Comparison of ENCODE assay signal across 8 mouse cellular contexts in genomic region chr5:20791793-20792554, GRCm38 (mm10).
DNase-seq lines count a peak whose midpoint lies in the region; ATAC-seq lines count a peak whose summit lies in the region.

No protein-coding gene starts in this region.

- intact Hi-C loops in heart, postnatal 10 days (cut with DNase I) = no loop called here

- H3K4me3 ChIP-seq in embryonic facial prominence, embryonic 14.5 days (ENCODE audit: low read depth, low read length) = no peak overlapping the region
- no peak overlapping the region for H3K4me3 ChIP-seq in embryonic facial prominence, embryonic 10.5 days
- H3K4me3 ChIP-seq in liver, embryonic 15.5 days (replicated peaks) = no peak overlapping the region

- peak; percentile 62; the same call in 1 of the 2 replicates for ATAC-seq in embryonic facial prominence, embryonic 14.5 days (ENCODE audit: low read depth)
- peak; percentile 58 for ATAC-seq in liver, embryonic 15.5 days (ENCODE audit: insufficient read depth)

- DNase-seq in embryonic facial prominence, embryonic 14.5 days (ENCODE audit: low spot score) = peak; percentile 19
- DNase-seq in embryonic facial prominence, embryonic 10.5 days (ENCODE audit: low spot score) = no peak
- peak; percentile 61 for DNase-seq in adrenal gland, postnatal 14 days
- peak; percentile 73 to 74 for DNase-seq in heart, postnatal 10 days
- DNase-seq in embryo, embryonic 11 days = no peak
- no peak for DNase-seq in ovary, postnatal 36 days (ENCODE audit: low spot score)
- no peak for DNase-seq in cerebellum, adult 11-12 months

- no peak overlapping the region for H3K9ac ChIP-seq in embryonic facial prominence, embryonic 14.5 days (ENCODE audit: low read depth, low read length)
- no peak overlapping the region for H3K9ac ChIP-seq in liver, embryonic 15.5 days

- no peaks in the 10 kb centered on the region for H3K27me3 ChIP-seq in embryonic facial prominence, embryonic 14.5 days (replicated peaks; ENCODE audit: control insufficient read depth, insufficient read depth, low read length)
- no peaks in the 10 kb centered on the region for H3K27me3 ChIP-seq in embryonic facial prominence, embryonic 10.5 days (replicated peaks; ENCODE audit: low read depth, poor library complexity, severe bottlenecking)
- H3K27me3 ChIP-seq in liver, embryonic 15.5 days = no peaks in the 10 kb centered on the region

- no peaks in the 10 kb centered on the region for H3K9me3 ChIP-seq in embryonic facial prominence, embryonic 14.5 days (ENCODE audit: control insufficient read depth, low read length)
- no peaks in the 10 kb centered on the region for H3K9me3 ChIP-seq in embryonic facial prominence, embryonic 10.5 days
- no peaks in the 10 kb centered on the region for H3K9me3 ChIP-seq in liver, embryonic 15.5 days (replicated peaks)

- no peaks in the 10 kb centered on the region for H3K4me1 ChIP-seq in embryonic facial prominence, embryonic 14.5 days (ENCODE audit: control insufficient read depth, insufficient read depth, low read length)
- no peaks in the 10 kb centered on the region for H3K4me1 ChIP-seq in embryonic facial prominence, embryonic 10.5 days
- no peaks in the 10 kb centered on the region for H3K4me1 ChIP-seq in liver, embryonic 15.5 days (replicated peaks)

- no peak overlapping the region for H3K27ac ChIP-seq in embryonic facial prominence, embryonic 14.5 days (replicated peaks; ENCODE audit: low read depth, low read length)
- H3K27ac ChIP-seq in embryonic facial prominence, embryonic 10.5 days (replicated peaks) = no peak overlapping the region
- no peak overlapping the region for H3K27ac ChIP-seq in liver, embryonic 15.5 days (replicated peaks)

- peaks cover 21% of the 10 kb centered on the region for H3K36me3 ChIP-seq in embryonic facial prominence, embryonic 14.5 days (ENCODE audit: control insufficient read depth, insufficient read depth, low read length)
- peaks cover 54% of the 10 kb centered on the region for H3K36me3 ChIP-seq in embryonic facial prominence, embryonic 10.5 days (replicated peaks)
- peaks cover 20% of the 10 kb centered on the region; the same call in 1 of the 2 replicates for H3K36me3 ChIP-seq in liver, embryonic 15.5 days (replicated peaks)

- H3K4me2 ChIP-seq in embryonic facial prominence, embryonic 14.5 days (ENCODE audit: low read depth, low read length) = no peak overlapping the region
- H3K4me2 ChIP-seq in liver, embryonic 15.5 days = no peak overlapping the region

- 78% methylated on average over 10 of the region's 10 CpGs for WGBS in embryonic facial prominence, embryonic 14.5 days
- 88% methylated on average over 10 of the region's 10 CpGs for WGBS in embryonic facial prominence, embryonic 10.5 days
- WGBS in liver, embryonic 15.5 days (ENCODE audit: insufficient replicate concordance) = 73% methylated on average over 10 of the region's 10 CpGs

Comparison
In these comparisons a context has a peak if more than half of its experiments do, and no peak if none do; other contexts are left out.
1. DNase-seq: peak in embryonic facial prominence, embryonic 14.5 days (single experiment), adrenal gland, postnatal 14 days (single experiment) and heart, postnatal 10 days (2 of 2); none in embryonic facial prominence, embryonic 10.5 days (single experiment), embryo, embryonic 11 days (single experiment), ovary, postnatal 36 days (single experiment) and cerebellum, adult 11-12 months (single experiment).